Mouse (Mus musculus) embryonic facial prominence, embryonic 11.5 days (tissue): ENCODE results near the gene Vrk2. TPM values are rescaled to one million over a fixed set of nuclear protein-coding genes. Genes with fewer than 3 reads are reported as not detected.

Source experiments
- ATAC-seq: fragments of 200-750 bp; cut with Nextera tagmentation; replicated peaks from 2 replicates; pipeline ENCODE4 v1.8.0; 2017; ENCODE audit warnings: low read depth; ENCODE audit not compliant: insufficient number of reproducible peaks, low FRiP score, low TSS enrichment
- DNase-seq: peaks from one replicate; pipeline ENCODE4 v3.0.0-alpha.2; 2015; ENCODE audit warnings: low spot score
- H3K27ac ChIP-seq: fragments of 300-500 bp; sonication (generic); replicated peaks from 2 replicates; pipeline ENCODE4 v1.5.1; 2014; ENCODE audit warnings: mild to moderate bottlenecking, low read depth, low read length, control low read depth
- H3K27me3 ChIP-seq: fragments of 300-500 bp; sonication (generic); 2 replicates; pipeline ENCODE4 v1.6.1; 2014; ENCODE audit warnings: mild to moderate bottlenecking, low read length, moderate library complexity, mixed read lengths; ENCODE audit not compliant: control insufficient read depth, insufficient read depth
- H3K36me3 ChIP-seq: fragments of 300-500 bp; sonication (generic); replicated peaks from 2 replicates; pipeline ENCODE4 v1.6.1; 2014; ENCODE audit warnings: low read depth, mild to moderate bottlenecking, low read length, moderate library complexity, mixed read lengths; ENCODE audit not compliant: control insufficient read depth, insufficient read depth
- H3K4me1 ChIP-seq: fragments of 300-500 bp; sonication (generic); 2 replicates; pipeline ENCODE4 v1.6.1; 2014; ENCODE audit warnings: low read length, mixed read lengths; ENCODE audit not compliant: control insufficient read depth, insufficient read depth
- H3K4me2 ChIP-seq: fragments of 300-500 bp; sonication (generic); 2 replicates; pipeline ENCODE4 v1.6.1; 2014; ENCODE audit warnings: low read depth, mild to moderate bottlenecking, control low read depth, low read length, moderate library complexity
- H3K4me3 ChIP-seq: fragments of 300-500 bp; sonication (generic); 2 replicates; pipeline ENCODE4 v1.5.1; 2014; ENCODE audit warnings: low read depth, low read length, control low read depth
- H3K9ac ChIP-seq: fragments of 300-500 bp; sonication (generic); replicated peaks from 2 replicates; pipeline ENCODE4 v1.6.1; 2014; ENCODE audit warnings: mild to moderate bottlenecking, control low read depth, low read length
- H3K9me3 ChIP-seq: fragments of 300-500 bp; sonication (generic); replicated peaks from 2 replicates; pipeline ENCODE4 v1.6.1; 2016; ENCODE audit warnings: mild to moderate bottlenecking, low read length, inconsistent platforms, mixed read lengths; ENCODE audit not compliant: control insufficient read depth
- whole genome bisulfite sequencing: fragments of 180-500 bp; shearing (Covaris S2); extraction: QIAGEN DNeasy Blood & Tissue Kit; methylation state at CpG from one replicate; pipeline ENCODE4 v1.1.7; 2014; 5-methylcytosine and 5-hydroxymethylcytosine counted together
- polyA plus RNA-seq: library from polyadenylated mRNA; unstranded; fragments of >200 nt; fragmentation: Nextera tagmentation; extraction: Ambion mirVana; gene quantifications from 2 replicates; pipeline ENCODE4 v1.2.1, GENCODE M21; 2014

Vrk2 gene
- 31.9 and 35.1 TPM in 2 replicates for polyA plus RNA-seq

DNA sequence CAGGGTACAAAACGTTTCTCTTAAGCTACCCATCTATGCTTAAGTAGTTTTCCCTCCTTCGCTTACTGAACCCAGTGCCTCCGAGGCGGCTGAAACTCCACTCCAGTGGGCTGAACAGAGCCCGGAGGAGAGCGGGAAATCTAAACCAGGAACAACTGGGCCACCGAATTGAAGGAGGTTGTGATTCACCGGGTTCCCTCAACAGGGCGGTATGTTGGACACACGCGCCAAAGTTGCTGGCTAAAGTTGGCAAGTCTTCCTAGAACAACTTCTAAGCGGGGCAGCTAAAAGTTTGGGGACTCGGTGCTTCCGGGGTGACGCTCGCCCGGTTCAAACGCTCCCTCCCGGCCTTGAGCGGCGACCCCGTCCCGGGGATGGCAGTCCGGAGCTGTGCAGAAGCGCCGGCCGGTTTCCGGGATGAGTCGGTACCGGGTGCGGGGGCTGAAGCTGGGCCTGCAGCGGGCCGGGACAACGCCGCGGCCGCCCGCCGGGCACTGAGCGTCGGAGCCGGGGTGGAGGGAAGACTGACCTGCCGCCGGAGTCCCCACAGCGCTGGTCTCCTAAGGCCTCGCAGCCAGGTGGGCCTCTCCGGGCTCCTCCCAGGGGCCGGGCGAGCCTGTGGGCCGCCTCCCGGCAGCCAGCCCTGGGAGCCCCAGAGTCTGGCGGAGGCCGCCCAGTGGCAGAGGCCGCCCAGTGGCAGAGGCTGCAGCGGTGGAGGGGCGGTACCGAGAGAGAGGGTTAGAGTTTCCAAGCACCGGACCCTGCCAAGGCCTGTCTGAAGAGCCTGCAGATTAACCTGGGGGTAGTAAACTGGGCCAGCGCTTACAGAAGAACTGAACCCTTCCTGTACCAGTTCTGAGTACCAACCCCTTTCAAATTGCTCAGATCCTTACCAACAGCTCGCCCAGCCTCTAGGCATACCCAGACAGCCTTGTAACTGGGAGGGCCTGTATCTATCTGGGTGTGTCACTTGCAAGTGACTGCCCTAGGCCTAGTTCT, at the start of gene Vrk2, which contains the start of gene Gm6899:
Gene Vrk2, minus strand, starts transcription at position 939 of the 999 bp plus-strand sequence.
Gene Gm6899, plus strand, starts transcription at position 181 of the 999 bp plus-strand sequence.
- Histone ChIP-seq H3K9me3 (no peaks in the 10 kb centered on the region), H3K9ac (peak within 1 kb of the TSS; percentile 89), H3K27ac (peak within 1 kb of the TSS; percentile 52; the same call in 1 of the 2 replicates), H3K27me3 (no peaks in the 10 kb centered on the region), H3K36me3 (no peaks in the 10 kb centered on the region), H3K4me2 (peak within 1 kb of the TSS; percentile 60), H3K4me3 (peak within 1 kb of the TSS; percentile 65), H3K4me1 (0 out of 2 replicates have a peak, but pooled peaks cover 2% of the 10 kb centered on the region)
- DNase-seq: peak; percentile 90
- ATAC-seq: peak; percentile 99
- WGBS: under 1% methylated on average over 60 of the region's 60 CpGs

DNA sequence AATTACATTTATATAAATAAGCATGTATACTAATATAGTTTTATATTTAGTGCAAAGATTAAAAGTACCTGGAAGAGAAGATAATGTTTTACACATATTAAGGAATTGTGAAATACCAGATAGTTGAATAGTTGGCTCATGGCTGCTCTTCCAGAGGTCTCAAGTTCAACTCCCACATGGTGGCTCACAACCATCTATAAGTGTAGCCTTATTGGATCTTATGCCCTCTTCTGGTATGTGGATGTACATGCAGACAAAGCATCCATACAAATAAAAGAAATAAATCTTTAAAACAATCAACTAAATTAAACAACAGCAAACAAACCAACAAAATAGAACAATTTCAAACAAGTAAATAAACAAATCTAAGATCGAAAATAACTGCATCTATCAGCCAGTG, 48.3 kb upstream of the Vrk2 start:
- H3K27me3 ChIP-seq: no peaks in the 10 kb centered on the region
- WGBS: 96% methylated on average over 1 of the region's 1 CpGs
- DNase-seq (no peak), ATAC-seq (no peak)
- H3K9me3 ChIP-seq: no peaks in the 10 kb centered on the region
- no peak overlapping the region for H3K4me3 ChIP-seq
- H3K4me2 ChIP-seq: no peak overlapping the region
- no peaks in the 10 kb centered on the region for H3K4me1 ChIP-seq
- no peaks in the 10 kb centered on the region for H3K36me3 ChIP-seq
- no peak overlapping the region for H3K27ac ChIP-seq
- H3K9ac ChIP-seq: no peak overlapping the region

DNA sequence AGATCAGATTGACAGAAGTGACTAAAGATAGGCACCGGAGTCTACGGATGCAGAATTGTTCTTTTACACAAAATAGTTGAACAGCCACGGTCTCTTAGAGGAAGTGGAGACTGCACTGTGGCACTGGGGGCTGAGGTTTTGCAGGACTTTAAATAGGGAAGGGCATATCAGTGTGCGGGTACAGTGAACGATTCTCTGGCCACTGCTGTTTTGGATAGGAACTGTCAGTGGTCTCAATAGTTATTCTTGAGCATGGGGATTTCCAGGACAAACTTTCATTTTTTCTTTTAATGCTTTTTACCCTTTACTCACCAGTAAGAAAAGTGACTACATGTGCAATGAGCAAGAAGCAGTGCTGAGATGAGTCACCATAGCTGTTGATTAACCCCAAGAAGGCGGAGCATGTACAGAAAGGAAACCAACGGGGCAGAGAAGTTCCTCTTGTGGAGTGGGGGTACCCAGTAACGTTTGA, 46.6 kb upstream of the Vrk2 start:
- 84% methylated on average over 8 of the region's 8 CpGs for WGBS
- H3K27me3 ChIP-seq: no peaks in the 10 kb centered on the region
- no peak overlapping the region for H3K4me3 ChIP-seq
- H3K4me2 ChIP-seq: no peak overlapping the region
- DNase-seq (no peak), ATAC-seq (no peak)
- no peak overlapping the region for H3K27ac ChIP-seq
- no peaks in the 10 kb centered on the region for H3K36me3 ChIP-seq
- no peaks in the 10 kb centered on the region for H3K4me1 ChIP-seq
- H3K9me3 ChIP-seq: no peaks in the 10 kb centered on the region
- H3K9ac ChIP-seq: no peak overlapping the region

DNA sequence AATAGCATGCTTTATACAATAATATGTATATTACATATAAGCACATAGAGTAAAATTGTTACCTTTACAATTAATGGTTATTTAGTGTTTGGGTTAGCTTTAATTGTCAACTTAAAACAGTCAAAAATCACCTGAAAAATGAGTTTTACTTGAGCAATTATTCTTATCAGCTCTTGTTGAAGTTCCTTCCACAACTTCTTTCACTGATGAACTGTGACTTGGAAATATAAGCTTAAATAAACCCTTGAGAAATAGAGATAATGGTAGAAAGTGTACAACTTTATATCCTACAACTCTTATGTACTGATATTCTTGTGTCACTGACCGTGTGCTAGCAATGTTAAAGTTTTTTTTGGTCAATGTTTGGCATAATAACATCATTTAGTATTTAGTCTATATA, 42.4 kb upstream of the Vrk2 start:
- H3K27ac ChIP-seq: no peak overlapping the region
- DNase-seq: no peak
- WGBS: 79% methylated on average over 1 of the region's 1 CpGs
- ATAC-seq: no peak
- no peaks in the 10 kb centered on the region for H3K36me3 ChIP-seq
- H3K27me3 ChIP-seq: no peaks in the 10 kb centered on the region
- no peak overlapping the region for H3K9ac ChIP-seq
- H3K4me1 ChIP-seq: no peaks in the 10 kb centered on the region
- no peak overlapping the region for H3K4me3 ChIP-seq
- H3K9me3 ChIP-seq: no peaks in the 10 kb centered on the region
- H3K4me2 ChIP-seq: no peak overlapping the region

DNA sequence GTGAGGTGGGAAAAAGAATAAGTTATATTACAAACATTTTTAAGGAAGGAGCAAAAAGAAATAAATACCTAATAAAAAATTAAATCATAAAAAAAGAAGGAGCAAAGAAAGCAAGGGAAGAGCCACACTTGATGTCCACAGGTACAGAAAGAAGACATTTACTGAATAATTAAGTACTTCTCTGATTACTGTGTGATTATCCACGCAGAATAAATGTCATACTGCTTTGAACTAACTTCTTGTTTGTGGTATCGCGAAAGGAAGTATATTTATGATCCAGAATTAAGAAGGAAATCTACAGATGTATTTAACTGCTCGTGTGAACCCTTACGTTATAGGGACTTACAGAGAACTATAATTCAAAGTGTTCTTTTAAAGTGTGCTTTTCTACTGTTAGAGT, 28.9 kb upstream of the Vrk2 start:
- WGBS: 85% methylated on average over 5 of the region's 5 CpGs
- no peak for ATAC-seq

DNA sequence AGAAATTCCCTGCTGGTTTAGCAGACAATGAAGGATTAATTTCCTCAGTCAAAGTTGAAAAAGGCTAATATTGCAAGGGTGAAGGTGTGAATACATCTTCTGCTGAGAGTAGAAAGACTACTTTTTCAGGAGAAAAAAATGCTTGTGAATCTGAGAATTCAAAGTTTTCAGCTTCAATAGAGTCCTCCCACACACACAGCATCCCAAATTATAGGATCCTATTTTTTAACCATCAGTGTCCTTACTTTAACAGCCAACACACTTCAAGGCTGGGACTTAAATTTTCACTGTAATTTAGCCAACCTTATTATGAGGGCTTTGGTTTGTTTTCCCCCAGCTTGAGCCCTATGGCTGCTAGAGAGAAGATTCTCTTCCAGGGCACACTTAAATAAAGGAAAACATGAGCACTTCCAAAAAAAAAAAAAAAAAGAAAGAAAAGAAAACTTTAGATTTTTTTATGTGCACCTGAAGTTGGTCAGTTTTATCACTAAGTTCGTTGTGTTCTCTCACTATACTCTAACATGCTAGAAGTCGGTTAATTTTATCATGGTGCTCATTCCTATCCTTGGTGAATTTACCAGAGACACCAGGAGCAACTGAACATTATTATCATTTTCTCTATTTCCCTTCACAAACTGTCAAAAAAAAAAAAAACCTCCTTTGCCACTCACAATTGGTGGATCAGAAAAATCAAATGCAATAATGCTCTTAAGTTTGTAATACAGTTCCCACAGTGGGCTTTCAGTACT, 24.9 kb upstream of the Vrk2 start:
- ATAC-seq (no peak), DNase-seq (no peak)
- Histone ChIP-seq H3K27me3 (no peaks in the 10 kb centered on the region), H3K9me3 (no peaks in the 10 kb centered on the region), H3K4me1 (no peaks in the 10 kb centered on the region), H3K4me3 (no peak overlapping the region), H3K27ac (no peak overlapping the region), H3K36me3 (no peaks in the 10 kb centered on the region), H3K9ac (no peak overlapping the region), H3K4me2 (no peak overlapping the region)
- WGBS: 83% methylated on average over 2 of the region's 2 CpGs

More for the DNA sequence above, 28.9 kb upstream of the Vrk2 start:
- H3K27ac ChIP-seq: no peak overlapping the region
- H3K9me3 ChIP-seq: no peaks in the 10 kb centered on the region
- no peak for DNase-seq
- H3K4me2 ChIP-seq: no peak overlapping the region
- H3K4me1 ChIP-seq: no peaks in the 10 kb centered on the region
- no peak overlapping the region for H3K9ac ChIP-seq
- no peaks in the 10 kb centered on the region for H3K36me3 ChIP-seq
- no peaks in the 10 kb centered on the region for H3K27me3 ChIP-seq
- no peak overlapping the region for H3K4me3 ChIP-seq

DNA sequence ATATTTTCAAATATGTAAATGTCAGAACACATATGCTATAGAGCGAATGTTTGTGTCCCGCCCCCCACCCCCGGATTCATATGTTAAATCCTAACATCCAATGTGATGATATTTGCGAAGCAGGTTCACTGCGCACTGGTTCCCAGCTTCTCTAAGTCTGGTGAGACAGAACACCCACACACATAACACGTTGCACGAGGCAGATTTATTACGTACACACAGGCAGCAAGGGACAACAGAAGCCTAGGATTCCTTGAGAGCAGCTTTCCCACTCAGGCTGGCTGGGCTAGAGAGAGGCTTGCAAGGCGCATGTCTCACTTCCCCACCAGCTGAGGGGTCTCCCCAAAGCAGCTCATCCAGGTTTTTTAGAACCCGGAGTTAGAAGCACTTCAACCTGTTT, 15.0 kb upstream of the Vrk2 start:
- DNase-seq (no peak), ATAC-seq (no peak)
- Histone ChIP-seq H3K36me3 (no peaks in the 10 kb centered on the region), H3K4me3 (no peak overlapping the region), H3K4me1 (no peaks in the 10 kb centered on the region; the same call in 1 of the 2 replicates), H3K9me3 (no peaks in the 10 kb centered on the region), H3K27ac (no peak overlapping the region), H3K9ac (no peak overlapping the region), H3K4me2 (no peak overlapping the region), H3K27me3 (no peaks in the 10 kb centered on the region)
- WGBS: 71% methylated on average over 10 of the region's 10 CpGs
